Mouse (Mus musculus): ENCODE measurements at regions not wholly inside any gene's neighbourhood (a gene's known extent, or its start where the extent isn't known, plus 50 kb on each side); places are given as distances from the start of the nearest gene placed in this dataset.
"Not testable (repeated sequence)": the region's sequence is repeated elsewhere in the genome, so short reads cannot be mapped to it uniquely, and the experiment has no call there.

- in situ Hi-C loops (cut with MseI, MboI), result not testable (repeated sequence)
These were observed 54.0 kb upstream of the Krba1 start for GRCm38 (mm10) chr6:48341367-48341766.

GRCm38 (mm10) chr6:48336964-48337363, 58.4 kb upstream of the Krba1 start:
- in situ Hi-C loops (cut with MseI, MboI), result not testable (repeated sequence)

GRCm38 (mm10) chr6:48288011-48288410, 107.4 kb upstream of the Krba1 start:
- in situ Hi-C loops (cut with MseI, MboI), result no loop called here

GRCm38 (mm10) chr6:48279646-48280045, 115.7 kb upstream of the Krba1 start:
- in situ Hi-C loops (cut with MseI, MboI), result not testable (repeated sequence)

GRCm38 (mm10) chr6:48261563-48261962, 133.8 kb upstream of the Krba1 start:
- in situ Hi-C loops (cut with MseI, MboI), result not testable (repeated sequence)

- in situ Hi-C loops (cut with MseI, MboI), result not testable (repeated sequence)
These were observed 142.4 kb upstream of the Krba1 start for GRCm38 (mm10) chr6:48252989-48253388.

GRCm38 (mm10) chr6:48251954-48252353, 143.4 kb upstream of the Krba1 start:
- in situ Hi-C loops (cut with MseI, MboI), result no loop called here

GRCm38 (mm10) chr6:48244191-48244590, 151.2 kb upstream of the Krba1 start:
- in situ Hi-C loops (cut with MseI, MboI), result not testable (repeated sequence)

- in situ Hi-C loops (cut with MseI, MboI), result no loop called here
These were observed 141.0 kb upstream of the Zfp746 start for GRCm38 (mm10) chr6:48227431-48227830.

GRCm38 (mm10) chr6:48224206-48224605, 137.8 kb upstream of the Zfp746 start:
- in situ Hi-C loops (cut with MseI, MboI), result no loop called here

- in situ Hi-C loops (cut with MseI, MboI), result no loop called here
These were observed 136.6 kb upstream of the Zfp746 start for GRCm38 (mm10) chr6:48222971-48223370.

- in situ Hi-C loops (cut with MseI, MboI), result not testable (repeated sequence)
These were observed 135.4 kb upstream of the Zfp746 start for GRCm38 (mm10) chr6:48221806-48222205.

- in situ Hi-C loops (cut with MseI, MboI), result no loop called here
These were observed 128.8 kb upstream of the Zfp746 start for GRCm38 (mm10) chr6:48215212-48215611.

GRCm38 (mm10) chr6:48209739-48210138, 123.3 kb upstream of the Zfp746 start:
- in situ Hi-C loops (cut with MseI, MboI), result no loop called here

- in situ Hi-C loops (cut with MseI, MboI), result no loop called here
These were observed 122.7 kb upstream of the Zfp746 start for GRCm38 (mm10) chr6:48209103-48209502.

GRCm38 (mm10) chr6:48205722-48206121, 119.3 kb upstream of the Zfp746 start:
- in situ Hi-C loops (cut with MseI, MboI), result no loop called here

- in situ Hi-C loops (cut with MseI, MboI), result loop anchor here in 1 of 2 experiments (25.0 kb wide), 1 partner anchor 337 kb away; the partner anchor contains the start of gene Atp6v0e2
These were observed 113.6 kb upstream of the Zfp746 start for GRCm38 (mm10) chr6:48199951-48200350.

- in situ Hi-C loops (cut with MseI, MboI), result loop anchor here in 1 of 2 experiments (25.0 kb wide), 1 partner anchor 338 kb away; the partner anchor contains the start of gene Atp6v0e2
These were observed 112.4 kb upstream of the Zfp746 start for GRCm38 (mm10) chr6:48198806-48199205.

- in situ Hi-C loops (cut with MseI, MboI), result loop anchor here in 1 of 2 experiments (25.0 kb wide), 1 partner anchor 339 kb away; the partner anchor contains the start of gene Atp6v0e2
These were observed 111.4 kb upstream of the Zfp746 start for GRCm38 (mm10) chr6:48197696-48198378.

GRCm38 (mm10) chr6:48188363-48188762, 102.0 kb upstream of the Zfp746 start:
- in situ Hi-C loops (cut with MseI, MboI), result loop anchor here in 1 of 2 experiments (25.0 kb wide), 1 partner anchor 349 kb away; the partner anchor contains the start of gene Atp6v0e2

- in situ Hi-C loops (cut with MseI, MboI), result loop anchor here in 1 of 2 experiments (25.0 kb wide), 1 partner anchor 352 kb away; the partner anchor contains the start of gene Atp6v0e2
These were observed 98.9 kb upstream of the Zfp746 start for GRCm38 (mm10) chr6:48185311-48185710.

GRCm38 (mm10) chr6:48178360-48179120, 92.1 kb upstream of the Zfp746 start:
- in situ Hi-C loops (cut with MseI, MboI), result loop anchor here in 1 of 2 experiments (25.0 kb wide), 1 partner anchor 359 kb away; the partner anchor contains the start of gene Atp6v0e2
